Mouse (Mus musculus): ENCODE measurements at regions not wholly inside any gene's neighbourhood (a gene's known extent, or its start where the extent isn't known, plus 50 kb on each side); places are given as distances from the start of the nearest gene placed in this dataset.

- WGBS, result 71% methylated on average over 5 of the region's 5 CpGs
- Histone ChIP-seq H3K4me1 (replicated peaks; ENCODE audit: control insufficient read depth, insufficient read depth, low read length) (no peaks in the 10 kb centered on the region), H3K27ac (ENCODE audit: low read length) (no peak overlapping the region), H3K36me3 (ENCODE audit: control insufficient read depth, insufficient read depth, low read length) (no peaks in the 10 kb centered on the region), H3K9ac (ENCODE audit: low read length) (no peak overlapping the region), H3K9me3 (ENCODE audit: control insufficient read depth, low read length) (no peaks in the 10 kb centered on the region), H3K4me2 (ENCODE audit: low read depth, low read length) (no peak overlapping the region), H3K27me3 (ENCODE audit: control insufficient read depth, insufficient read depth, low read depth, low read length) (no peaks in the 10 kb centered on the region), H3K4me3 (ENCODE audit: low read length) (no peak overlapping the region)
- no peak for ATAC-seq (ENCODE audit: low read depth)
Observed at GRCm38 (mm10) chr11:63326864-63327263, 198.1 kb downstream of the Pmp22 start.

- Histone ChIP-seq H3K4me2 (ENCODE audit: low read depth, low read length) (no peak overlapping the region), H3K4me3 (ENCODE audit: low read length) (no peak overlapping the region), H3K9ac (ENCODE audit: low read length) (no peak overlapping the region), H3K9me3 (ENCODE audit: control insufficient read depth, low read length) (no peaks in the 10 kb centered on the region), H3K4me1 (replicated peaks; ENCODE audit: control insufficient read depth, insufficient read depth, low read length) (no peaks in the 10 kb centered on the region), H3K27ac (ENCODE audit: low read length) (no peak overlapping the region), H3K36me3 (ENCODE audit: control insufficient read depth, insufficient read depth, low read length) (no peaks in the 10 kb centered on the region), H3K27me3 (ENCODE audit: control insufficient read depth, insufficient read depth, low read depth, low read length) (no peaks in the 10 kb centered on the region)
- no peak for ATAC-seq (ENCODE audit: low read depth)
- WGBS, result 41% methylated on average over 9 of the region's 9 CpGs
Observed at GRCm38 (mm10) chr11:63337503-63337902, 208.7 kb downstream of the Pmp22 start.

- no peaks in the 10 kb centered on the region for H3K4me1 ChIP-seq (replicated peaks; ENCODE audit: control insufficient read depth, insufficient read depth, low read length)
- no peaks in the 10 kb centered on the region for H3K27me3 ChIP-seq (ENCODE audit: control insufficient read depth, insufficient read depth, low read depth, low read length)
- H3K9ac ChIP-seq (ENCODE audit: low read length), result no peak overlapping the region
- no peak overlapping the region for H3K4me3 ChIP-seq (ENCODE audit: low read length)
- 92% methylated on average over 1 of the region's 1 CpGs for WGBS
- no peaks in the 10 kb centered on the region for H3K36me3 ChIP-seq (ENCODE audit: control insufficient read depth, insufficient read depth, low read length)
- no peak for ATAC-seq (ENCODE audit: low read depth)
- H3K27ac ChIP-seq (ENCODE audit: low read length), result no peak overlapping the region
- H3K9me3 ChIP-seq (ENCODE audit: control insufficient read depth, low read length), result no peaks in the 10 kb centered on the region
- no peak overlapping the region for H3K4me2 ChIP-seq (ENCODE audit: low read depth, low read length)
Observed at GRCm38 (mm10) chr11:63338277-63338676, 209.5 kb downstream of the Pmp22 start.

- H3K27me3 ChIP-seq (ENCODE audit: control insufficient read depth, insufficient read depth, low read depth, low read length), result no peaks in the 10 kb centered on the region
- no peaks in the 10 kb centered on the region for H3K36me3 ChIP-seq (ENCODE audit: control insufficient read depth, insufficient read depth, low read length)
- no peak overlapping the region for H3K9ac ChIP-seq (ENCODE audit: low read length)
- 80% methylated on average over 4 of the region's 4 CpGs for WGBS
- no peak overlapping the region for H3K4me2 ChIP-seq (ENCODE audit: low read depth, low read length)
- H3K27ac ChIP-seq (ENCODE audit: low read length), result no peak overlapping the region
- no peaks in the 10 kb centered on the region for H3K9me3 ChIP-seq (ENCODE audit: control insufficient read depth, low read length)
- H3K4me3 ChIP-seq (ENCODE audit: low read length), result no peak overlapping the region
- ATAC-seq (ENCODE audit: low read depth), result no peak
- H3K4me1 ChIP-seq (replicated peaks; ENCODE audit: control insufficient read depth, insufficient read depth, low read length), result no peaks in the 10 kb centered on the region; the same call in 1 of the 2 replicates
Observed at GRCm38 (mm10) chr11:63345653-63346052, 216.9 kb downstream of the Pmp22 start.

GRCm38 (mm10) chr11:63350123-63350696 lies 221.4 kb downstream of the Pmp22 start:
- Histone ChIP-seq H3K4me2 (ENCODE audit: low read depth, low read length) (no peak overlapping the region), H3K4me1 (replicated peaks; ENCODE audit: control insufficient read depth, insufficient read depth, low read length) (no peaks in the 10 kb centered on the region; the same call in 1 of the 2 replicates), H3K27me3 (ENCODE audit: control insufficient read depth, insufficient read depth, low read depth, low read length) (no peaks in the 10 kb centered on the region), H3K4me3 (ENCODE audit: low read length) (no peak overlapping the region), H3K36me3 (ENCODE audit: control insufficient read depth, insufficient read depth, low read length) (no peaks in the 10 kb centered on the region), H3K9me3 (ENCODE audit: control insufficient read depth, low read length) (no peaks in the 10 kb centered on the region), H3K27ac (ENCODE audit: low read length) (peak overlapping the region; percentile 52; the same call in 1 of the 2 replicates), H3K9ac (ENCODE audit: low read length) (no peak overlapping the region)
- ATAC-seq (ENCODE audit: low read depth), result 0 out of 2 replicates have a peak, but pooled peaks have one; percentile 26
- WGBS, result 16% methylated on average over 7 of the region's 7 CpGs

GRCm38 (mm10) chr11:63351999-63352398 lies 223.2 kb downstream of the Pmp22 start:
- H3K4me3 ChIP-seq (ENCODE audit: low read length), result no peak overlapping the region
- no peak overlapping the region for H3K9ac ChIP-seq (ENCODE audit: low read length)
- H3K4me2 ChIP-seq (ENCODE audit: low read depth, low read length), result no peak overlapping the region
- no peak for ATAC-seq (ENCODE audit: low read depth)
- no peaks in the 10 kb centered on the region for H3K27me3 ChIP-seq (ENCODE audit: control insufficient read depth, insufficient read depth, low read depth, low read length)
- 82% methylated on average over 8 of the region's 8 CpGs for WGBS
- H3K9me3 ChIP-seq (ENCODE audit: control insufficient read depth, low read length), result no peaks in the 10 kb centered on the region
- H3K4me1 ChIP-seq (replicated peaks; ENCODE audit: control insufficient read depth, insufficient read depth, low read length), result no peaks in the 10 kb centered on the region; the same call in 1 of the 2 replicates
- H3K27ac ChIP-seq (ENCODE audit: low read length), result no peak overlapping the region
- H3K36me3 ChIP-seq (ENCODE audit: control insufficient read depth, insufficient read depth, low read length), result no peaks in the 10 kb centered on the region

GRCm38 (mm10) chr11:63352990-63353389 lies 224.2 kb downstream of the Pmp22 start:
- Histone ChIP-seq H3K27me3 (ENCODE audit: control insufficient read depth, insufficient read depth, low read depth, low read length) (no peaks in the 10 kb centered on the region), H3K9me3 (ENCODE audit: control insufficient read depth, low read length) (no peaks in the 10 kb centered on the region), H3K4me3 (ENCODE audit: low read length) (no peak overlapping the region), H3K4me2 (ENCODE audit: low read depth, low read length) (no peak overlapping the region), H3K9ac (ENCODE audit: low read length) (no peak overlapping the region), H3K4me1 (replicated peaks; ENCODE audit: control insufficient read depth, insufficient read depth, low read length) (no peaks in the 10 kb centered on the region; the same call in 1 of the 2 replicates), H3K27ac (ENCODE audit: low read length) (no peak overlapping the region), H3K36me3 (ENCODE audit: control insufficient read depth, insufficient read depth, low read length) (no peaks in the 10 kb centered on the region)
- no peak for ATAC-seq (ENCODE audit: low read depth)
- 52% methylated on average over 3 of the region's 3 CpGs for WGBS

- no peak overlapping the region for H3K4me2 ChIP-seq (ENCODE audit: low read depth, low read length)
- no peak overlapping the region for H3K9ac ChIP-seq (ENCODE audit: low read length)
- no peaks in the 10 kb centered on the region; the same call in 1 of the 2 replicates for H3K4me1 ChIP-seq (replicated peaks; ENCODE audit: control insufficient read depth, insufficient read depth, low read length)
- H3K4me3 ChIP-seq (ENCODE audit: low read length), result no peak overlapping the region
- no peak for ATAC-seq (ENCODE audit: low read depth)
- no peak overlapping the region for H3K27ac ChIP-seq (ENCODE audit: low read length)
- 62% methylated on average over 8 of the region's 8 CpGs for WGBS
- H3K9me3 ChIP-seq (ENCODE audit: control insufficient read depth, low read length), result no peaks in the 10 kb centered on the region
- no peaks in the 10 kb centered on the region for H3K27me3 ChIP-seq (ENCODE audit: control insufficient read depth, insufficient read depth, low read depth, low read length)
- H3K36me3 ChIP-seq (ENCODE audit: control insufficient read depth, insufficient read depth, low read length), result no peaks in the 10 kb centered on the region
Observed at GRCm38 (mm10) chr11:63353671-63354070, 224.9 kb downstream of the Pmp22 start.

GRCm38 (mm10) chr11:63357772-63358344 lies 229.1 kb downstream of the Pmp22 start:
- no peak overlapping the region for H3K9ac ChIP-seq (ENCODE audit: low read length)
- no peak overlapping the region for H3K4me2 ChIP-seq (ENCODE audit: low read depth, low read length)
- no peak overlapping the region for H3K4me3 ChIP-seq (ENCODE audit: low read length)
- no peaks in the 10 kb centered on the region for H3K4me1 ChIP-seq (replicated peaks; ENCODE audit: control insufficient read depth, insufficient read depth, low read length)
- ATAC-seq (ENCODE audit: low read depth), result no peak
- no peaks in the 10 kb centered on the region for H3K9me3 ChIP-seq (ENCODE audit: control insufficient read depth, low read length)
- no peaks in the 10 kb centered on the region for H3K36me3 ChIP-seq (ENCODE audit: control insufficient read depth, insufficient read depth, low read length)
- no peaks in the 10 kb centered on the region for H3K27me3 ChIP-seq (ENCODE audit: control insufficient read depth, insufficient read depth, low read depth, low read length)
- no peak overlapping the region for H3K27ac ChIP-seq (ENCODE audit: low read length)
- WGBS, result 63% methylated on average over 10 of the region's 10 CpGs

All from lung, embryonic 16.5 days (tissue).